Mouse (Mus musculus) brain, embryonic 14.5 days (tissue): ENCODE data around the gene Fbrsl1.

Experiments used
- CTCF ChIP-seq: fragments of 200-500 bp; IDR thresholded peaks from 2 replicates; pipeline ENCODE4 v1.5.1; 2012; ENCODE audit warnings: inconsistent platforms, mild to moderate bottlenecking, moderate library complexity, borderline replicate concordance; ENCODE audit not compliant: insufficient read depth, insufficient read length; ENCODE audit errors: extremely low read depth
- POLR2A ChIP-seq: fragments of 200-500 bp; IDR thresholded peaks from 2 replicates; pipeline ENCODE4 v1.6.1; 2012; ENCODE audit warnings: mild to moderate bottlenecking, inconsistent platforms, borderline replicate concordance; ENCODE audit not compliant: poor library complexity, insufficient read depth, insufficient read length, severe bottlenecking; ENCODE audit errors: extremely low read depth

GRCm38 (mm10) chr5:110395006-110395661 lies 53.2 kb downstream of the Fbrsl1 start:
- TF ChIP-seq CTCF (no peak), POLR2A (no peak)
